Mouse (Mus musculus) embryonic fibroblast, embryonic 13.5 days (primary cell): ENCODE measurements around the gene Gm3594.
"Not testable (repeated sequence)": the region's sequence is repeated elsewhere in the genome, so short reads cannot be mapped to it uniquely, and the experiment has no call there.

ENCODE experiments used
- CTCF ChIP-seq: IDR thresholded peaks from 2 replicates; pipeline ENCODE4 v1.5.1; 2011; ENCODE audit warnings: mild to moderate bottlenecking, control low read depth, low read length, moderate library complexity, borderline replicate concordance; ENCODE audit not compliant: insufficient read depth
- POLR2A ChIP-seq: IDR thresholded peaks from 2 replicates; pipeline ENCODE4 v1.6.1; 2011; ENCODE audit warnings: low read depth, mild to moderate bottlenecking, control low read depth, low read length, moderate library complexity

DNA sequence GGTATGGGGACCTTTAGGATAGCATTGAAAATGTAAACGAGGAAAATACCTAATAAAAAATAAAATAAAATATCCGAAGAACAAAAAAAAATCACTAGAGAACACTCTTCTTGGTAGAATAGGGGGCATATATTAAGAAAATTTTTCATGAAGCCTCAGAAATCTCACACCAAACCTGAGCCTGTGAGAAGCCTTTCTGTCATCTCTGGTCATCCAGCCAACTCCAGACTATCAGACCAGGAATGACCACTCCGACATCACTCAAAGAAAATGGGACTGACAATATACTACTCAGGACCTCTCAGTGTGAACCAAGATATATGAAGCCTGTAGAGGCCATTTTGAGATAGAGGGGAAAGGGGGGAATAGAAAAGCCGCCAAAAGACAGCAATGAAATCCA is 3.6 kb downstream of the Gm3594 start:
- TF ChIP-seq CTCF, POLR2A: not testable (repeated sequence)
